8 mouse cellular contexts compared by ENCODE assay signal in genomic region chr3:129308102-129308752, GRCm38 (mm10). TPM values are rescaled to one million over a fixed set of nuclear protein-coding genes. Genes with fewer than 3 reads are reported as not detected.
A peak's percentile ranks its signal among the peaks of the same experiment; 100 is the strongest.
DNase-seq lines count a peak whose midpoint lies in the region; ATAC-seq lines count a peak whose summit lies in the region.

No protein-coding gene starts in this region.

- H3K27ac ChIP-seq in limb, embryonic 12.5 days = no peak overlapping the region

- H3K4me2 ChIP-seq in limb, embryonic 12.5 days = no peak overlapping the region

- H3K36me3 ChIP-seq in limb, embryonic 12.5 days = no peaks in the 10 kb centered on the region
- H3K36me3 ChIP-seq in splenic B cell, adult 2 months (ENCODE audit: control insufficient read depth, insufficient read depth, low read length, poor library complexity, severe bottlenecking) = no peaks in the 10 kb centered on the region

- 0 out of 2 replicates have a peak, but pooled peaks cover 3% of the 10 kb centered on the region for H3K4me1 ChIP-seq in limb, embryonic 12.5 days (replicated peaks)

- peak; percentile 14 for DNase-seq in layer of hippocampus, adult 11-12 months (ENCODE audit: low spot score)
- DNase-seq in layer of hippocampus, adult 9-11 months = no peak
- DNase-seq in MEL-GATA-1-ER (ENCODE audit: extremely low read depth, low read depth) = peak; percentile 88
- peak; percentile 93 for DNase-seq in embryo, embryonic 10.5 days (ENCODE audit: low spot score)
- peak; percentile 77 for DNase-seq in splenic B cell, adult 2 months (ENCODE audit: low read depth, low spot score)
- DNase-seq in spleen, adult 12 weeks (ENCODE audit: low spot score) = no peak
- no peak for DNase-seq in ovary, postnatal 36 days (ENCODE audit: low spot score)

- 37% methylated on average over 10 of the region's 10 CpGs for WGBS in limb, embryonic 12.5 days

- H3K27me3 ChIP-seq in limb, embryonic 12.5 days = no peaks in the 10 kb centered on the region
- H3K27me3 ChIP-seq in splenic B cell, adult 2 months (ENCODE audit: control insufficient read depth, insufficient read depth, low read length, poor library complexity, severe bottlenecking) = no peaks in the 10 kb centered on the region

- H3K9ac ChIP-seq in limb, embryonic 12.5 days (replicated peaks) = no peak overlapping the region

- no peak overlapping the region for H3K4me3 ChIP-seq in limb, embryonic 12.5 days (replicated peaks)

- ATAC-seq in limb, embryonic 12.5 days (ENCODE audit: insufficient number of reproducible peaks, insufficient read depth, low FRiP score, low TSS enrichment, low read depth) = 0 out of 2 replicates have a peak, but pooled peaks have one; percentile 37

- H3K9me3 ChIP-seq in limb, embryonic 12.5 days = no peaks in the 10 kb centered on the region

RNA-seq across cellular contexts. Expression of gene Enpep, which starts 24.3 kb away (rescaled TPM):
- polyA plus RNA-seq in limb, embryonic 12.5 days (2016; fragmentation: Nextera tagmentation; extraction: Ambion mirVana) = 0.58 and 1.1 TPM in 2 replicates

Comparison
In these comparisons a context has a peak if more than half of its experiments do, and no peak if none do; other contexts are left out.
1. DNase-seq: peak in layer of hippocampus, adult 11-12 months (single experiment), MEL-GATA-1-ER (single experiment), embryo, embryonic 10.5 days (single experiment) and splenic B cell, adult 2 months (single experiment); none in layer of hippocampus, adult 9-11 months (single experiment), spleen, adult 12 weeks (single experiment) and ovary, postnatal 36 days (single experiment).